Mouse (Mus musculus): ENCODE data around the gene Ntn4. TPM values are rescaled to one million over a fixed set of nuclear protein-coding genes. Genes with fewer than 3 reads are reported as not detected.
A peak's percentile ranks its signal among the peaks of the same experiment; 100 is the strongest.

Gene Ntn4
- polyA plus RNA-seq, 1 experiment from 2014 or later, result 0.64 TPM

DNA sequence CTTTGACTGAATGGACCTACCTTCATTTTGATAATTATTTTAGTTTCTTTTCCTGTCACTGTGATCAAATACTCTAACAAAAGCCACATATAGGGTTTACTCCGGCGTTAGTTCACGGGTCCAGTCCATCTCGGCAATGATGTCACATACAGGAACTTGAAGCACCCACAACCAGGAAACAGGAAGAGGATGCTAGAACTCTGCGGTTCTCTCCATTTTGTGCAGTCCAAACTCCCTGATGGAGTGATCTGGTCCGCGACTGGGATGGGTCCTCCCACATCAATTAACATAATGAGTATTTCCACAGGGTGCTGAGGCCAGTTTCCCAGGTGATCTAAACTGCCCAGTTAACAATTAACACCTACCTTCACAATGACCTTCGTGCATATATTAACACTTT, 69.1 kb downstream of the Ntn4 start:
- Histone ChIP-seq H3K9ac (ENCODE audit: low read depth, low read length) (no peak overlapping the region), H3K27ac (ENCODE audit: low read depth, low read length) (no peak overlapping the region), H3K4me3 (ENCODE audit: low read depth, low read length) (no peak overlapping the region), H3K9me3 (replicated peaks; ENCODE audit: control insufficient read depth, low read length) (no peaks in the 10 kb centered on the region), H3K36me3 (ENCODE audit: control insufficient read depth, insufficient read depth, low read length) (no peaks in the 10 kb centered on the region), H3K4me2 (no peak overlapping the region), H3K4me1 (ENCODE audit: control insufficient read depth, insufficient read depth, low read length) (peaks cover 5% of the 10 kb centered on the region; the same call in 1 of the 2 replicates), H3K27me3 (ENCODE audit: control insufficient read depth, insufficient read depth, low read length) (no peaks in the 10 kb centered on the region)
- no peak for ATAC-seq (replicated peaks; ENCODE audit: insufficient number of reproducible peaks, low FRiP score, low TSS enrichment)
- WGBS (ENCODE audit: insufficient replicate concordance), result 80% methylated on average over 8 of the region's 8 CpGs

DNA sequence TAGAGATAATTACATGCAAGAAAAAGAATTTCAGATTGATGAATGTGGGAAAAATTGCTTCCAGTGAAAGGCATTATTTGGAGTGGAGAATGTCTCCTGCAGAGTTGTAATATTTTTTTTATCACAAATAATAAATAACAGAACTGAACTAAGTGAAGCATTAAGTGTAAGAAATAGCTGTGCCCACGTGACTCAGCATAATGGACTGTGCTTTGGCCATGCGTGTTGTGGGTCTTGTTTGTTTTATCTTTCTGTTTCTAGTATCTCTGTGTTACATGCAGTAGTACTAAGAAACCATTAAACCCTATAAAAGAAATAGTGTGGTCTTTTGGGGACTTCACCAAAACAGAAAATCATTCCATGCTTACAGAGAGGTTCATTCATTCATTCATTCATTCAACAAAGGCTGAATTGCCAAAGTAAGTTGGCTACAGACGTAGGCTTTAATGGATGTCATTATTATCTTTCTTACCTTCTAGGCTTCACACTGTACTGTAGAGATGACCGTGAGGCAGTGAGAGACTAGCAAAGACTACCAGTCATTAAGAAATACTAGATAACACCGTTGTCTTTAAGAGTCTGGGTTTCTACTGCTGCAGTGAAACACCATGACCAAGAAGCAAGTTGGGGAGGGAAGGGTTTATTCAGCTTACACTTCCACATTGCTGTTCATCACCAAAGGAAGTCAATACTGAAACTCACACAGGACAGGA, 81.3 kb downstream of the Ntn4 start:
- Histone ChIP-seq H3K4me1 (ENCODE audit: control insufficient read depth, insufficient read depth, low read length) (no peaks in the 10 kb centered on the region), H3K36me3 (ENCODE audit: control insufficient read depth, insufficient read depth, low read length) (no peaks in the 10 kb centered on the region), H3K4me2 (no peak overlapping the region), H3K27me3 (ENCODE audit: control insufficient read depth, insufficient read depth, low read length) (no peaks in the 10 kb centered on the region), H3K27ac (ENCODE audit: low read depth, low read length) (no peak overlapping the region), H3K4me3 (ENCODE audit: low read depth, low read length) (no peak overlapping the region), H3K9ac (ENCODE audit: low read depth, low read length) (no peak overlapping the region), H3K9me3 (replicated peaks; ENCODE audit: control insufficient read depth, low read length) (no peaks in the 10 kb centered on the region)
- WGBS (ENCODE audit: insufficient replicate concordance), result 81% methylated on average over 5 of the region's 5 CpGs
- no peak for ATAC-seq (replicated peaks; ENCODE audit: insufficient number of reproducible peaks, low FRiP score, low TSS enrichment)

DNA sequence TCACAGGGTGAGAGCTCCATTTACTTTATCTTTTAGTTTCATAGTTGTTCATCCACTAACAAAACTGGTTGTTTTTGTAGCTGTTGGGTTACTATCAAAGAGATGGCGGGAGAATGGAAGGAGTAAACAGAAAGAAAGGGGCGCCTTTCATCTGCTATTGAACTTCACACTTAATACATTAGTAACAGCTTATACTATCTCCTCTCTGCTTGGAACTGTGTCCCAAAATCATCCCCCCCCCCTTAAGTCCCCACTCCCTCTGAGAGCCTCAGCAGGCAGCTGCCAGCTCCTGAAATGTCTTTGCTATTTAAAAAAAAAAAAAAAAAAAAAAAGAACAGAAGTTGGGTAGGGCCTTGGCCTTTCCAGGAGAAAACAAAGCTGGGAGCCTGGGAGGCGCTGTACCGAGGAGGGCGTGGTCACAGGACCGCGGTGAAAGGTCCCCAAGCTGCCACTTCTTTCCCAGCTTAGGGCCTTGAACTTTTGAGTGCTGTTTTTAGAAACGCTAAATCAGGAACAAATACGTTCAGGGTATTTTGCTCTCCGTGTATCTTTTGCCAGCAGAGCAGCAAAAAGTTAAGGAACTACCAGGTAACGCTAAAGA, 83.6 kb downstream of the Ntn4 start:
- Histone ChIP-seq H3K4me2 (peak overlapping the region; percentile 52), H3K27me3 (ENCODE audit: control insufficient read depth, insufficient read depth, low read length) (no peaks in the 10 kb centered on the region), H3K4me1 (ENCODE audit: control insufficient read depth, insufficient read depth, low read length) (no peaks in the 10 kb centered on the region), H3K9ac (ENCODE audit: low read depth, low read length) (no peak overlapping the region), H3K9me3 (replicated peaks; ENCODE audit: control insufficient read depth, low read length) (no peaks in the 10 kb centered on the region), H3K36me3 (ENCODE audit: control insufficient read depth, insufficient read depth, low read length) (no peaks in the 10 kb centered on the region), H3K4me3 (ENCODE audit: low read depth, low read length) (no peak overlapping the region), H3K27ac (ENCODE audit: low read depth, low read length) (no peak overlapping the region)
- WGBS (ENCODE audit: insufficient replicate concordance), result 10% methylated on average over 11 of the region's 11 CpGs
- no peak for ATAC-seq (replicated peaks; ENCODE audit: insufficient number of reproducible peaks, low FRiP score, low TSS enrichment)

GRCm38 (mm10) chr10:93728131-93728530, 87.7 kb downstream of the Ntn4 start:
- Histone ChIP-seq H3K4me2 (no peak overlapping the region), H3K27me3 (ENCODE audit: control insufficient read depth, insufficient read depth, low read length) (no peaks in the 10 kb centered on the region), H3K27ac (ENCODE audit: low read depth, low read length) (no peak overlapping the region), H3K9ac (ENCODE audit: low read depth, low read length) (no peak overlapping the region), H3K4me1 (ENCODE audit: control insufficient read depth, insufficient read depth, low read length) (no peaks in the 10 kb centered on the region), H3K4me3 (ENCODE audit: low read depth, low read length) (no peak overlapping the region), H3K9me3 (replicated peaks; ENCODE audit: control insufficient read depth, low read length) (no peaks in the 10 kb centered on the region), H3K36me3 (ENCODE audit: control insufficient read depth, insufficient read depth, low read length) (no peaks in the 10 kb centered on the region)
- WGBS (ENCODE audit: insufficient replicate concordance), result 76% methylated on average over 5 of the region's 5 CpGs
- ATAC-seq (replicated peaks; ENCODE audit: insufficient number of reproducible peaks, low FRiP score, low TSS enrichment), result no peak

DNA sequence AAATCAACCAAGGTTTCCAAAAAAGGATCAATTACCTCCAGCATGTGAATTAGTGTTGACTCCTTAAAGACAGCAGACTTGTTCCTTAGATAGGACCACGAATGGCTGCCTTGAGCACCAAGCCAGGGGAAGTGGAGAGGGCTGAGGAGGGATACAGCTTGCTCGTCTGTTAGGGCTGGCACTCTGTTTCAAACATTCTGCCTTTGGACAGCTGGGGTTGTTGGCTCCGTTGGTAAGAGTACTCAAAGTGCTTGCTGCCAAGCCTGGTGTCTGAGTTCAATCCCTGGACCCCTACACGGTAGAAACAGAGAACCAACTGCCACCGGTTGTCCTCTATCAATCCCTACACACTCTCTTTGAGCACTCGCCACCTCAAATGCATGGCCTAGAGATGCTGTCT, 90.0 kb downstream of the Ntn4 start:
- no peak overlapping the region for H3K27ac ChIP-seq (ENCODE audit: low read depth, low read length)
- H3K4me2 ChIP-seq, result no peak overlapping the region
- H3K9me3 ChIP-seq (replicated peaks; ENCODE audit: control insufficient read depth, low read length), result no peaks in the 10 kb centered on the region
- H3K4me1 ChIP-seq (ENCODE audit: control insufficient read depth, insufficient read depth, low read length), result no peaks in the 10 kb centered on the region
- no peaks in the 10 kb centered on the region for H3K27me3 ChIP-seq (ENCODE audit: control insufficient read depth, insufficient read depth, low read length)
- no peak for ATAC-seq (replicated peaks; ENCODE audit: insufficient number of reproducible peaks, low FRiP score, low TSS enrichment)
- WGBS (ENCODE audit: insufficient replicate concordance), result 65% methylated on average over 6 of the region's 6 CpGs
- H3K36me3 ChIP-seq (ENCODE audit: control insufficient read depth, insufficient read depth, low read length), result no peaks in the 10 kb centered on the region
- no peak overlapping the region for H3K4me3 ChIP-seq (ENCODE audit: low read depth, low read length)
- no peak overlapping the region for H3K9ac ChIP-seq (ENCODE audit: low read depth, low read length)

DNA sequence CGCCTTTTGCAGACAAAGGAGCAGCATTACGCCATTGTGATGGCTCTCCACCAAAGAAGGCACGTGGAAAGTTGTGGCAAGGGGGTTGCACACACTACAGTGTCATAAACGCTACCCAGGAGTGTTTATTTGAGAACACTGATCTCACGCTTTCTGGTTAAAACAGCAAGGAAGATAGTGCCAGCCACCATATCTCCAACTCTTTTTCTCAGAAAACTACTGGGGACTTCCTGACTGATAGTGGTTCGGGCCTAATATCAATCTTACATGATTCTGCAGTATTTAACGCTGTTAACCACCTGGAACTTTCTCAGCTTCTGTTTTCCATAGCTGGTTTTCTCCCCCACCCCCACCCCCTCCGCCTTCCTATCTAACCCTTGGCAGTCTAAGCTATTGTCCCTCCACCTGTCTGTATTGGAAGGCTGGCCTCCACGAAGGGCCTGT, 90.8 kb downstream of the Ntn4 start:
- no peak for ATAC-seq (replicated peaks; ENCODE audit: insufficient number of reproducible peaks, low FRiP score, low TSS enrichment)
- 58% methylated on average over 9 of the region's 9 CpGs for WGBS (ENCODE audit: insufficient replicate concordance)

DNA sequence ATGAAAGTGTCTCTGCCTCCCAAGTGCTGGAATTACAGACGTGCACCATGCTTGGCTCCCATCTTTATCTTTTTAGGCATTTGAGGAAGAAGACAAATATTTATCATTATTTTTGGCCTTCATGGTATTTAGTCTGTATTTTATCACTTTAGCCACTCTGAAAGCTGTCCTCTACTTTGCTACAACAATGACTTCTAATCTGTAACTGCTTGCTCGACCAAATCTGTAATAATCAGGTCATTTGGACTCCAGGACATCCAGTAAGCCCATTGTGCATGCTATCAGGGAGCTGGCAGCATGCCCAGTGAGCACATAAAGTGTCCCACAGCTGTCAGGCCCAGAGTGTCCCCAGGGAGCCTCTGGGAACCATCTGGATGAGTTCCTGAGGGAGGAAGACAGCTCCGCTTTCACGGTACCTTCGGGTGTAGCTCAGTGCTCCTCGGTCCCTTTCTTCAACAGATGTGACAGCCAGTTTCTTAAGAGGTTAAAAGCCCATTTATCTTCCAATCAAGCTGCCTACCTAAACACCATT, 95.7 kb downstream of the Ntn4 start:
- no peak overlapping the region for H3K4me2 ChIP-seq
- H3K9me3 ChIP-seq (replicated peaks; ENCODE audit: control insufficient read depth, low read length), result no peaks in the 10 kb centered on the region
- H3K4me3 ChIP-seq (ENCODE audit: low read depth, low read length), result no peak overlapping the region
- H3K27me3 ChIP-seq (ENCODE audit: control insufficient read depth, insufficient read depth, low read length), result no peaks in the 10 kb centered on the region
- H3K4me1 ChIP-seq (ENCODE audit: control insufficient read depth, insufficient read depth, low read length), result no peaks in the 10 kb centered on the region
- no peak overlapping the region for H3K27ac ChIP-seq (ENCODE audit: low read depth, low read length)
- no peak for ATAC-seq (replicated peaks; ENCODE audit: insufficient number of reproducible peaks, low FRiP score, low TSS enrichment)
- 30% methylated on average over 6 of the region's 6 CpGs for WGBS (ENCODE audit: insufficient replicate concordance)
- H3K36me3 ChIP-seq (ENCODE audit: control insufficient read depth, insufficient read depth, low read length), result no peaks in the 10 kb centered on the region
- H3K9ac ChIP-seq (ENCODE audit: low read depth, low read length), result no peak overlapping the region

More for the DNA sequence above, 90.8 kb downstream of the Ntn4 start:
- no peak overlapping the region for H3K4me3 ChIP-seq (ENCODE audit: low read depth, low read length)
- no peaks in the 10 kb centered on the region for H3K27me3 ChIP-seq (ENCODE audit: control insufficient read depth, insufficient read depth, low read length)
- no peak overlapping the region for H3K4me2 ChIP-seq
- no peaks in the 10 kb centered on the region for H3K36me3 ChIP-seq (ENCODE audit: control insufficient read depth, insufficient read depth, low read length)
- H3K9ac ChIP-seq (ENCODE audit: low read depth, low read length), result no peak overlapping the region
- no peaks in the 10 kb centered on the region for H3K4me1 ChIP-seq (ENCODE audit: control insufficient read depth, insufficient read depth, low read length)
- H3K27ac ChIP-seq (ENCODE audit: low read depth, low read length), result no peak overlapping the region
- H3K9me3 ChIP-seq (replicated peaks; ENCODE audit: control insufficient read depth, low read length), result no peaks in the 10 kb centered on the region

DNA sequence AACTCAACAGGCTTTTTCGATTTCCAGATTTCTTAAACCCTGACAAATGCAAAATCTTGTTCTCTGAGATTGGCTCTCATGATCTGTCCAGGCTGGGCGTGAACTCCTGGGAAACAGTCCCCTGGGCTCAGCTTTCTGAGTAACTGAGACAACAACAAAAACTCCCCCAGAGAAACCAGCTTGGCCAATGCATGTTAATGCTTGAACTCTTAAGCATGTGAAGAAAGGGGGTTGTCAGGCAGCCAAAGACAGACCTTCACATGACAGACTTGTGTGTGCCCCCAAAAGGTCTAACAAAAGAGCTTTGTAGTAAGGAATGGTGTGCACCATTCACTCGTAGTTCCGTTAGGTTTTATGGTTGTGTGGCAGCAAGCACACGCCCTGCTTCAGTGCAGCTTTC, 96.6 kb downstream of the Ntn4 start:
- Histone ChIP-seq H3K4me2 (no peak overlapping the region), H3K4me1 (ENCODE audit: control insufficient read depth, insufficient read depth, low read length) (no peaks in the 10 kb centered on the region), H3K9ac (ENCODE audit: low read depth, low read length) (no peak overlapping the region), H3K27me3 (ENCODE audit: control insufficient read depth, insufficient read depth, low read length) (no peaks in the 10 kb centered on the region), H3K27ac (ENCODE audit: low read depth, low read length) (no peak overlapping the region), H3K4me3 (ENCODE audit: low read depth, low read length) (no peak overlapping the region), H3K9me3 (replicated peaks; ENCODE audit: control insufficient read depth, low read length) (no peaks in the 10 kb centered on the region), H3K36me3 (ENCODE audit: control insufficient read depth, insufficient read depth, low read length) (no peaks in the 10 kb centered on the region)
- no peak for ATAC-seq (replicated peaks; ENCODE audit: insufficient number of reproducible peaks, low FRiP score, low TSS enrichment)
- 83% methylated on average over 5 of the region's 5 CpGs for WGBS (ENCODE audit: insufficient replicate concordance)

Data from heart, embryonic 11.5 days (tissue).